Comparison of ENCODE assay signal across 33 mouse cellular contexts in genomic region chr9:44683046-44683445, GRCm38 (mm10). TPM values are rescaled to one million over a fixed set of nuclear protein-coding genes. Genes with fewer than 3 reads are reported as not detected.
"Had no signal": no experiment of that assay in that cellular context is flagged by ENCODE, and none has a peak within 500 bp of the region (broad histone marks: within the 10 kb centered on the region; RNA-seq: fewer than 3 reads in every experiment).

No protein-coding gene starts in this region.

- H3K27ac ChIP-seq: gastrocnemius, adult 2 months; heart, adult 2 months; heart, embryonic 13.5 days; heart, embryonic 15.5 days; hindbrain, embryonic 14.5 days; intestine, embryonic 15.5 days; layer of hippocampus, adult 2 months; left cerebral cortex, adult 2 months; limb, embryonic 13.5 days; limb, embryonic 15.5 days; liver, embryonic 12.5 days; liver, embryonic 14.5 days had no signal

- H3K9ac ChIP-seq: heart, embryonic 13.5 days; heart, embryonic 15.5 days; hindbrain, embryonic 14.5 days; intestine, embryonic 15.5 days; limb, embryonic 13.5 days; limb, embryonic 15.5 days; liver, embryonic 12.5 days; liver, embryonic 14.5 days had no signal

- ATAC-seq: forebrain, embryonic 16.5 days; hindbrain, embryonic 16.5 days; inflammation-experienced regulatory T-cells, adult 6 months; intestine, embryonic 15.5 days; intestine, postnatal 0 days; liver, embryonic 12.5 days had no signal

- H3K4me1 ChIP-seq: limb, embryonic 13.5 days; liver, embryonic 12.5 days had no signal

- H3K36me3 ChIP-seq: intestine, embryonic 15.5 days had no signal

- H3K27me3 ChIP-seq: heart, embryonic 13.5 days; heart, embryonic 15.5 days; intestine, embryonic 15.5 days; limb, embryonic 13.5 days; limb, embryonic 15.5 days had no signal

- H3K4me3 ChIP-seq: gastrocnemius, adult 2 months; heart, adult 2 months; heart, embryonic 13.5 days; heart, embryonic 15.5 days; intestine, embryonic 15.5 days; layer of hippocampus, adult 2 months; left cerebral cortex, adult 2 months; limb, embryonic 13.5 days; limb, embryonic 15.5 days; liver, embryonic 12.5 days had no signal

- H3K4me2 ChIP-seq: heart, embryonic 11.5 days; heart, embryonic 13.5 days; heart, embryonic 15.5 days; hindbrain, embryonic 14.5 days; intestine, embryonic 15.5 days; limb, embryonic 13.5 days; limb, embryonic 15.5 days; liver, embryonic 12.5 days had no signal

- H3K9me3 ChIP-seq: heart, embryonic 13.5 days; heart, embryonic 15.5 days; intestine, embryonic 15.5 days; limb, embryonic 15.5 days; liver, embryonic 12.5 days had no signal

- DNase-seq: gastrocnemius, adult 2 months; gastrocnemius, postnatal 10 days; gastrocnemius, postnatal 25 days; heart, adult 2 months; heart, postnatal 14 days; heart, postnatal 4 days; kidney, postnatal 10 days; kidney, postnatal 4 days had no signal

RNA-seq across cellular contexts. Expression of gene Treh, which starts 10.0 kb away (rescaled TPM):
- total RNA-seq: gastrocnemius, adult 2 months; gastrocnemius, postnatal 10 days; gastrocnemius, postnatal 25 days; gastrocnemius, postnatal 4 days; granulocyte monocyte progenitor cell, adult 5-6 weeks; heart, adult 2 months; heart, postnatal 14 days; heart, postnatal 4 days; layer of hippocampus, postnatal 10 days; layer of hippocampus, postnatal 25 days; left cerebral cortex, postnatal 14 days had no signal
- polyA plus RNA-seq: forebrain, embryonic 16.5 days; heart, adult 2 months; heart, embryonic 11.5 days; heart, embryonic 13.5 days; heart, embryonic 15.5 days; heart, postnatal 0 days; hindbrain, embryonic 11.5 days; hindbrain, embryonic 14.5 days; hindbrain, embryonic 16.5 days; inflammation-experienced regulatory T-cells, adult 6 months; intestine, embryonic 15.5 days; kidney, embryonic 14.5 days; limb, embryonic 11.5 days; limb, embryonic 13.5 days; limb, embryonic 15.5 days; liver, embryonic 12.5 days; liver, embryonic 14.5 days; liver, embryonic 16.5 days had no signal
